Mouse (Mus musculus) olfactory bulb, adult 2 months (tissue): ENCODE measurements around the gene Opa1. TPM values are rescaled to one million over a fixed set of nuclear protein-coding genes. Genes with fewer than 3 reads are reported as not detected.

Source experiments
- H3K27ac ChIP-seq: fragments of 200-500 bp; 2 replicates; pipeline ENCODE4 v1.5.1; 2012; ENCODE audit warnings: low read depth, low read length; ENCODE audit not compliant: insufficient read depth
- H3K4me1 ChIP-seq: fragments of 200-500 bp; 2 replicates; pipeline ENCODE4 v1.6.1; 2012; ENCODE audit warnings: low read length; ENCODE audit not compliant: control insufficient read depth, insufficient read depth
- H3K4me3 ChIP-seq: fragments of 200-500 bp; 2 replicates; pipeline ENCODE4 v1.5.1; 2012; ENCODE audit warnings: mild to moderate bottlenecking, low read depth, low read length, moderate library complexity; ENCODE audit not compliant: insufficient read depth
- CTCF ChIP-seq: fragments of 200-500 bp; IDR thresholded peaks from 2 replicates; pipeline ENCODE4 v1.5.1; 2012; ENCODE audit warnings: low read depth, mild to moderate bottlenecking, low read length, moderate library complexity; ENCODE audit not compliant: insufficient read depth
- POLR2A ChIP-seq: fragments of 200-500 bp; IDR thresholded peaks from 2 replicates; pipeline ENCODE4 v1.6.1; 2012; ENCODE audit warnings: mild to moderate bottlenecking, low read depth, low read length, moderate library complexity; ENCODE audit not compliant: insufficient read depth
- WGBS: fragments of 180-500 bp; shearing (Covaris S2); methylation state at CpG from one replicate; pipeline ENCODE4 v1.1.7; 2018; 5-methylcytosine and 5-hydroxymethylcytosine counted together
- polyA plus RNA-seq: library from polyadenylated mRNA; stranded (reverse); fragments of >200 nt; gene quantifications from 2 replicates; pipeline ENCODE4 v1.2.4, GENCODE M21; 2012; ENCODE audit warnings: low replicate concordance; ENCODE audit not compliant: missing spikeins, insufficient read depth, insufficient read length

The Opa1 gene
- polyA plus RNA-seq, 1 experiment: 126 TPM

DNA sequence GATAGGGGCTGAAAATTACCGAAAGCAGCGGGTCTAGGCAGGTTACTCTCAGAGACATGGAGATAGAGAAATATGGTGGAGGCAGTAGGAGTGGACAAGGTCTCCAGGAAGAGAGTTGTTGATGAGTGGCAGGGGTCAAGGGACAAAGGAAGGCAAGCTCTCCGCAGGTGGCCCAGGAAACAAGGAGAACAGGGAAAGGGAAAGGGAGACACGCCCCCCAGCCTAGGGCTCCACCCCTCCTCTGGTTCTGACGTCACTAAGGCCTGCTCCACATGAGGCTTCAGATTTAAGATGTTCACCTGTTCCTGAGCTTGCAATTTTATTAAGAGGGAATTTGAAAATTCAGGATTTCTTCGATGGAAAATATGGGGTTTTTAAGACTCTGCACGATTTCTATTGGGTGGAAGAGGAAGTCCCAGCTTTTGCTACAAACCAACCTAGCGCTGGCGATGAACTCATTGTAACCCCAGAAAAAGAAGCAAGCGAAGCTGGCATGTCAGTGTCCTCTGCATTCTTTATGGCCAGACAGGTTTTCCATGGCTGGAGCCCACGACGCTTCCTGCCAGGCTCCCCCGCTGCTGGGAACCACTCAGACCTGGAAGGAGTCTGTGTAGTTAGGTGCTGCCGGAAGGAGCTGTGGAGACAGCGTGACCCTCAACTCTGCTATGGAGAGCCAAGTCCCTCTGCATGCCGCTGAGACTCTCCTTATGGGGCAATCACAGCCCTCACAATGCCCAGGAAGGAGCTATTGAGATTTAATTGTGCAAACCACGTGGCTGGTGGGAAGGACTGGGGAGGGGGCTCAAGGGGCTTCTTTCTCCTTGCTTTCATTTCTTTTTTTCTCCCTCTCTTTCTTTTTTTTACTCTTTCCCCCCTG lies 103.7 kb downstream of the Opa1 start:
- 54% methylated on average over 17 of the region's 17 CpGs for WGBS
- H3K27ac ChIP-seq: no peak overlapping the region
- H3K4me1 ChIP-seq: peaks cover 12% of the 10 kb centered on the region
- no peak overlapping the region for H3K4me3 ChIP-seq
- no peak for TF ChIP-seq CTCF
- TF ChIP-seq POLR2A: no peak

GRCm38 (mm10) chr16:29683563-29683962 lies 104.4 kb downstream of the Opa1 start:
- WGBS: 26% methylated on average over 12 of the region's 12 CpGs
- Histone ChIP-seq H3K4me3 (no peak overlapping the region), H3K27ac (no peak overlapping the region), H3K4me1 (peaks cover 12% of the 10 kb centered on the region)
- TF ChIP-seq POLR2A: no peak
- no peak for TF ChIP-seq CTCF

- TF ChIP-seq CTCF (no peak), POLR2A (no peak)
- Histone ChIP-seq H3K4me3 (no peak overlapping the region), H3K27ac (no peak overlapping the region), H3K4me1 (peaks cover 12% of the 10 kb centered on the region)
- 51% methylated on average over 2 of the region's 2 CpGs for WGBS
Measured at GRCm38 (mm10) chr16:29684111-29684510, 105.0 kb downstream of the Opa1 start.

GRCm38 (mm10) chr16:29684641-29685040 lies 105.5 kb downstream of the Opa1 start:
- Histone ChIP-seq H3K4me3 (no peak overlapping the region), H3K4me1 (peaks cover 12% of the 10 kb centered on the region), H3K27ac (no peak overlapping the region)
- TF ChIP-seq POLR2A (no peak), CTCF (no peak)
- 95% methylated on average over 2 of the region's 2 CpGs for whole genome bisulfite sequencing

DNA sequence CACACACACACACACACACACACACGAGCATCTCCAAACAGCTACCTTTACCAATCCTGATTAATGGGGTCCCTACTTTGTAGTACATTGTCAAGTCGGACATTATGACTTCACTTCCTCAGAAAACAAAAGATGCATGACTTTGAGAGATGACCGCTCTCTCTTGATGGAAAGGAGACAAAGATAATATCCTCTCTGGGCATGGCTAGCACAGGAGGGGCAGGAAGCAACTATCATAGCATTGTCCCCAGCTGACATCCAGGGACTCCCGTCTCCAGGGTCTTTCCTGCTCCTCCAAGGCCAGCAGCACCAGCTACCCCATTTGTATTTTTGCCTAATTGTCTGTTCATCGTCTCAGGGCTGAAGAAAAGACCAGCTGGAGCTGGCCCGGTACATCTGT lies 107.0 kb downstream of the Opa1 start:
- WGBS: 79% methylated on average over 6 of the region's 6 CpGs
- Histone ChIP-seq H3K27ac (no peak overlapping the region), H3K4me3 (no peak overlapping the region), H3K4me1 (peaks cover 7% of the 10 kb centered on the region)
- TF ChIP-seq CTCF: no peak
- TF ChIP-seq POLR2A: no peak

DNA sequence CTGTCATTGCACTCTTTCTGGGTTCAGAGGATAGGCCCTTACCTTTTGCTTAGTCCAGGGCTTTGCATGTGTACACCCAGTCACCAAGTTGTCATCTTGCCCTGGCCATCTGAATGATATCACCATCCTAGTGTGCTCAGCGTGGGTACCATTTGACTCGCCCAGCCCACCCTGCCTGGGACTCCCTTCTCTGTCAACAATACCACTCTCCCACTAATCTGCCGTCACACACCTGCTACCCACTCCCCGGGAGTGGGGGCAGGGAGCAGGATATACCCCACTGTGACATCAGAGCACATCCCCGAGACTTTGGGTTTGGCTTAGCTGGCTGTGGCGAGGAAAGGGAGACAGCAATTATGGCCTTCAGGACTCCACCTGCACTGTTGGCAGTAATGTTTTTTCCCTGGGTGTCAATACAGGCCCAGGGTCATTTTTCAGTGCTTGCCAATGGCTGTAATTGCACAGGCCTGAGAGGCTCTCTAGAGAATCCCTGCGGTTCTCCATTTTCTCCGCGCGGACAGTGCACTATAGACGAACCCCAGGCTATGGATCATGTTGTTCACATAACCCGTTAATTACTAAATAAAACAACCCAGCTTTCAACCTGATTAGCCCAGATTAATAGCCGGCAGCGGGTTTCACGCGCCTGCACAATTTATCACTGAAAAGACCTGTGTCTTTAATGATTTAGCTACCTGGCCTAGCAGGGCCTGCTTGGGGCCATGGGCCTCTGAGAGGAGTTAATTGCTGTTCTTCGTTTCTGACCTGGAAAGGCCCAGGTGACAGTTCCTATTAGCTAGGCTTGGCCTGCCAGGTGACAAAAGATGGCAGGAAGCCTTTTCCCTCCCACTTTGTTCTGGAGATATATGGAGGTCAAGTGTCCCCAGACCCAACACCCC lies 109.1 kb downstream of the Opa1 start:
- Histone ChIP-seq H3K4me1 (peaks cover 4% of the 10 kb centered on the region), H3K27ac (no peak overlapping the region), H3K4me3 (no peak overlapping the region)
- TF ChIP-seq CTCF: no peak
- no peak for TF ChIP-seq POLR2A
- WGBS: 78% methylated on average over 17 of the region's 17 CpGs

DNA sequence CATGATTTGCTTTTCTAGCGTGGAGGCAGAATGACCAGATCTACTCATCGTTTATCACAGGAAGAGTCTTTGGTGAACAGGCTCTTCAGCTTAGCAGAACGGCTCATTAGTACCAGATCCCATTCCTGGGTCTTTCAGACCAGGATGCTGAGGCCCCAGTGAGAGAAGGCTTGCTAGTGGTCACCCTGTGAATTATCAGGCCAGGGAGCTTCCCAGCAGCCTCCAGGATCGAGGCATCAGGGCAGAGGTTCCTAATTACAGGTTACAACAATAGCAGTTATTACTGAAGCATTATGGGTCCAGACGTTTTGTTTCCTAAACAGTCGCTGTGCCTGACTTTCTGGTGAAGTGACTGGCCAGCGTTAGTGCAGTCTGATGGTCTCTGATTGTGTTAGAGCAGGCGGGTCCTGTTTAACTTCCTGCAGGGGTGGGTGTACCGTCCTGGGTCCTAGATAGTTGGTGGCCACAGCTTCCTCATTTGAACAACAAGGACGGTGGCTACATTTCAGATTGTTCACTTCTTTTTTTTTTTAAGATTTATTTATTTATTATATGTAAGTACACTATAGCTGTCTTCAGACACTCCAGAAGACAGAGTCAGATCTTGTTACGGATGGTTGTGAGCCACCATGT lies 110.2 kb downstream of the Opa1 start:
- TF ChIP-seq CTCF (no peak), POLR2A (no peak)
- 64% methylated on average over 11 of the region's 11 CpGs for WGBS

DNA sequence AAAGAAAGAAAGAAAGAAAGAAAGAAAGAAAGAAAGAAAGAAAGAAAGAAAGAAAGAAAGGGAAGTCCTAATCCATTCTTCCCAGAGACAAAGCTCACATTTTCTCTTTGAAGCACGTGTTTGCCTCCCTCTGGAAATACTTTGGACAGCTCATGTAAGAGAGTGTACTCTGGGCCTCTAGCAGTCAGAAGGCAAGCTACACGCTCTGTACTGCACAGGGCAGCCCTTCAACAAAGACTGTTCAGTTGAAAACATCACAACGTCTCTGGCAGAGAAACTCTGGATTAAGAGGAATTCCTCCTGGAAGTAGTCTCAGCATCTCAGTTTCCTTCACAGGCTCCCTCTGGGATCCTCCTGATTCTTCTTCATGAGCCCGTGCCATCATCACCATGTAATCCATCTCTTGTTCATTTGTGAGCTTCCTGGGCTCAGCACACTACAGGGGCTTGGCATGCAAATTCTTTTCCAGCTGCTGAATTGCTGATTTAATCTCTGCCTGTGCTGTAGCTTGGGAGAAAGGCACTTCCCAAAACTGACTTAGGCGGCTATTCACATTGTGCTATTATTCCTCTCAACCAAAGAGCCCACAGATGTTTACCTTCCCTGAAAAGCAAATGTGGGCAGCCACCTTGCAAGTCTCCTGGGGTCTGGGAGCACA lies 114.0 kb downstream of the Opa1 start:
- H3K4me3 ChIP-seq: no peak overlapping the region
- TF ChIP-seq POLR2A (no peak), CTCF (no peak)
- H3K4me1 ChIP-seq: no peaks in the 10 kb centered on the region
- no peak overlapping the region for H3K27ac ChIP-seq
- WGBS: 41% methylated on average over 5 of the region's 5 CpGs

More for the DNA sequence above, 110.2 kb downstream of the Opa1 start:
- no peak overlapping the region for H3K4me3 ChIP-seq
- H3K4me1 ChIP-seq: no peaks in the 10 kb centered on the region
- no peak overlapping the region for H3K27ac ChIP-seq
